Mouse (Mus musculus) mammary gland, adult 2 months (tissue): ENCODE data around the gene Gm38100. TPM values are rescaled to one million over a fixed set of nuclear protein-coding genes. Genes with fewer than 3 reads are reported as not detected.

Source experiments
- polyA plus RNA-seq: library from polyadenylated mRNA; depleted of rRNA; stranded (reverse); fragments of >200 nt; gene quantifications from 2 replicates; pipeline ENCODE4 v1.2.3, GENCODE M21; 2012; ENCODE audit warnings: low replicate concordance; rRNA removed

The Gm38100 gene
- polyA plus RNA-seq: not detected in 2 replicates

DNA sequence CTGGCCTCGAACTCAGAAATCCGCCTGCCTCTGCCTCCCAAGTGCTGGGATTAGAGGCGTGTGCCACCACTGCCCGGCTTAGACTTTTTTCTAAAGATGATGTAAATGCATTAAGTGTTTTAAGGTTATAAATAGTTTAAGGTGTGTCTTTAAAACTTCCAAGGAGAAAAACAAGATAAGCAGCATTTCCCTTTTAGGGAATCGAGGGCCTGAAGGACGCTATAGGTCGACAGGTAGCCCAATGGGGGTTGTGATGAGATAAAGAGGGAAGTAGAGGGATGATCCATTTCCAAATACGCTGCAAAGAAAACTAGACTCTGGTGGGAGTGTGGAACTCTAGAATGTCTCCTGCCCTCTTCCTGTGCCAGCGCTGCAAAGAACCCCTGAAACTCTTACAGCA is at the start of gene Gm38100:
Gm38100 (plus strand) TSS at position 301 of the 400 bp plus-strand sequence.

DNA sequence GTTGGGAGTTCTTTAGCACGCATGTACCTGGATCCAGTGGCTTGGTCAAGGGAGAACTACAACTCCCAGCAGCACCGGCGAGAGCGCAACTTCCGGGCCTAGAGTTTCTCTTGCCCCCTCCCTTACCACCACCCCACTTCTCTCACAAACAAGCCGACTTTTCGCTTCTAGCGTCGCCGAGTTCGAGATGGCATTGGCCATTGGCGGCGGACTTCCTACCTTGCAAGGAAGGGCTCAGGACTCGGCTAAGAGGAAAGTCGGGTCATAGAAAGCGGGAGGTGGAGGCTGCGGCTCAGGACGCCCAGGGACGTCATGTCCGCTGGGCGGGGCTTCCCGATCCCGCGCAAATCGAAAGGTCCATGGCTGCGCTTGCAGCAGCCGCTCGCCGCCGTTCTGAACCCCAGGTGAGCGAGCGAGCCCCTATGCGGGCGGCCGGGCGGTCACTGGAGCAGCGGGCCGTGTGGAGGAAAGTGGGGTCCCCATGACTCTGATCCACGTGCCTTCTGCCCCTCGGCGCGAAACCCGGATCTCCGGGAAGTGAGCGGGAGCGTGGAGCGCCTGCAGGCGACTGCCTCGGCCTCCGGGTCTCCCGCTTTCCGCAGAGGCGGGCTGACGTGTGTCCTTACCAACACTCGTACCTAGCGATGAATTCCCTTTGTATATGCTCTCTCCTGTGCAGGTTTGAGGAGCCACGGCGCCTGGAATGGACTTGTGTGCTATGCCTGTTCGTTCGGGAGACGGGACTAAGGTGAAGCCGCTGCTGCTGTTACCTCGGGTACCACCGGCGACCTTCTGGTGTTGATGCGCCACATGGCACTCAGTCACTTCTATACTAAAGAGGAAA is 39.5 kb upstream of the Gm38100 start, which contains the start of gene Exo1:
Exo1 (plus strand) TSS at position 129 of the 844 bp plus-strand sequence.

Other genes with a start within 250 kb of the Gm38100 start
- 16.2 and 22.8 TPM in 2 replicates for gene Opn3, start 227.6 kb upstream of the Gm38100 start, polyA plus RNA-seq
- gene Chml, start 227.4 kb upstream of the Gm38100 start, polyA plus RNA-seq: 7.1 and 92.8 TPM in 2 replicates
- gene Wdr64, start 221.7 kb upstream of the Gm38100 start, polyA plus RNA-seq: not detected in 2 replicates
- gene Exo1, start 39.7 kb upstream of the Gm38100 start, polyA plus RNA-seq: 0.22 and 0.39 TPM in 2 replicates
- not detected in 2 replicates for gene Rbm8a2, start 58.8 kb downstream of the Gm38100 start, polyA plus RNA-seq